Mouse (Mus musculus) forebrain, embryonic 14.5 days (tissue): Measurements from ENCODE around the gene Pola2. TPM values are rescaled to one million over a fixed set of nuclear protein-coding genes. Genes with fewer than 3 reads are reported as not detected.

Source experiments
- ATAC-seq: fragments of 200-750 bp; cut with Nextera tagmentation; 2 replicates; pipeline ENCODE4 v1.8.0; 2017; ENCODE audit warnings: mild to moderate bottlenecking, moderate library complexity
- DNase-seq: peaks from one replicate; pipeline ENCODE4 v3.0.0-alpha.2; 2015; ENCODE audit warnings: low spot score
- H3K27ac ChIP-seq: fragments of 300-500 bp; sonication (generic); 2 replicates; pipeline ENCODE4 v1.5.1; 2014; ENCODE audit warnings: low read depth, mild to moderate bottlenecking, control low read depth, low read length, moderate library complexity
- H3K27me3 ChIP-seq: fragments of 300-500 bp; sonication (generic); replicated peaks from 2 replicates; pipeline ENCODE4 v1.6.1; 2014; ENCODE audit warnings: low read length, control low read depth, mixed read lengths; ENCODE audit not compliant: control insufficient read depth, insufficient read depth
- H3K36me3 ChIP-seq: fragments of 300-500 bp; sonication (generic); 2 replicates; pipeline ENCODE4 v1.6.1; 2014; ENCODE audit warnings: low read length, control low read depth; ENCODE audit not compliant: control insufficient read depth, insufficient read depth
- H3K4me1 ChIP-seq: fragments of 300-500 bp; sonication (generic); 2 replicates; pipeline ENCODE4 v1.6.1; 2014; ENCODE audit warnings: antibody characterized with exemption, low read length, control low read depth; ENCODE audit not compliant: control insufficient read depth, insufficient read depth
- H3K4me2 ChIP-seq: fragments of 300-500 bp; sonication (generic); 2 replicates; pipeline ENCODE4 v1.6.1; 2014; ENCODE audit warnings: mild to moderate bottlenecking, control low read depth, low read length
- H3K4me3 ChIP-seq: fragments of 300-500 bp; sonication (generic); 2 replicates; pipeline ENCODE4 v1.5.1; 2014; ENCODE audit warnings: low read depth, low read length, control low read depth
- H3K9ac ChIP-seq: fragments of 300-500 bp; sonication (generic); 2 replicates; pipeline ENCODE4 v1.6.1; 2014; ENCODE audit warnings: mild to moderate bottlenecking, low read length, control low read depth, moderate library complexity
- H3K9me3 ChIP-seq: fragments of 300-500 bp; sonication (generic); replicated peaks from 2 replicates; pipeline ENCODE4 v1.6.1; 2016; ENCODE audit warnings: low read length, control low read depth, mixed read lengths; ENCODE audit not compliant: control insufficient read depth
- WGBS: fragments of 180-500 bp; shearing (Covaris S2); extraction: QIAGEN DNeasy Blood & Tissue Kit; methylation state at CpG from one replicate; pipeline ENCODE4 v1.1.7; 2014; 5-methylcytosine and 5-hydroxymethylcytosine counted together
- polyA plus RNA-seq: library from polyadenylated mRNA; unstranded; fragments of >200 nt; fragmentation: Nextera tagmentation; extraction: Ambion mirVana; gene quantifications from 2 replicates; pipeline ENCODE4 v1.2.1, GENCODE M21; 2014

Pola2 gene
- polyA plus RNA-seq, 1 experiment from 2014 or later, result 41.1 TPM

GRCm38 (mm10) chr19:5891521-5892258 is 72.3 kb downstream of the Pola2 start:
- Histone ChIP-seq H3K9ac (no peak overlapping the region), H3K27me3 (no peaks in the 10 kb centered on the region), H3K4me1 (peaks cover 16% of the 10 kb centered on the region), H3K27ac (no peak overlapping the region), H3K4me2 (no peak overlapping the region), H3K9me3 (no peaks in the 10 kb centered on the region), H3K4me3 (no peak overlapping the region), H3K36me3 (peaks cover 29% of the 10 kb centered on the region)
- ATAC-seq (no peak), DNase-seq (no peak)
- 95% methylated on average over 12 of the region's 12 CpGs for WGBS

Other genes starting within 250 kb of the Pola2 start
- gene Ehbp1l1, start 237.9 kb downstream of the Pola2 start, polyA plus RNA-seq, result 7.0 and 10.1 TPM in 2 replicates
- gene Fam89b, start 234.5 kb downstream of the Pola2 start, polyA plus RNA-seq, result 204 and 233 TPM in 2 replicates
- gene Ltbp3, start 223.3 kb downstream of the Pola2 start, polyA plus RNA-seq, result 8.5 and 10.7 TPM in 2 replicates
- gene Scyl1, start 192.8 kb downstream of the Pola2 start, polyA plus RNA-seq, result 56.1 and 67.9 TPM in 2 replicates
- gene Frmd8, start 88.9 kb downstream of the Pola2 start, polyA plus RNA-seq, result 13.1 and 16.0 TPM in 2 replicates
- 1.7 TPM in 2 replicates for gene Slc25a45, start 86.4 kb downstream of the Pola2 start, polyA plus RNA-seq
- gene Tigd3, start 70.1 kb downstream of the Pola2 start, polyA plus RNA-seq, result 7.0 and 7.1 TPM in 2 replicates
- 127 and 136 TPM in 2 replicates for gene Dpf2, start 51.2 kb downstream of the Pola2 start, polyA plus RNA-seq
- gene Cdc42ep2, start 39.4 kb downstream of the Pola2 start, polyA plus RNA-seq, result 7.9 and 9.6 TPM in 2 replicates
- not detected in 2 replicates for gene Slc22a20, start 21.9 kb upstream of the Pola2 start, polyA plus RNA-seq
- gene Capn1, start 51.7 kb upstream of the Pola2 start, polyA plus RNA-seq, result 2.4 TPM in 2 replicates
- gene Syvn1, start 82.4 kb upstream of the Pola2 start, polyA plus RNA-seq, result 17.6 and 20.2 TPM in 2 replicates
- 82.8 and 85.5 TPM in 2 replicates for gene Mrpl49, start 93.6 kb upstream of the Pola2 start, polyA plus RNA-seq
- 626 and 785 TPM in 2 replicates for gene Fau, start 93.6 kb upstream of the Pola2 start, polyA plus RNA-seq
- 38.2 and 40.5 TPM in 2 replicates for gene Znhit2, start 97.0 kb upstream of the Pola2 start, polyA plus RNA-seq
- 32.6 and 35.6 TPM in 2 replicates for gene Tm7sf2, start 104.2 kb upstream of the Pola2 start, polyA plus RNA-seq
- gene Vps51, start 113.0 kb upstream of the Pola2 start, polyA plus RNA-seq, result 59.5 and 73.9 TPM in 2 replicates
- not detected in 2 replicates for gene Tmem262, start 115.8 kb upstream of the Pola2 start, polyA plus RNA-seq
- 1.1 and 1.4 TPM in 2 replicates for gene Gm28374, start 118.1 kb upstream of the Pola2 start, polyA plus RNA-seq
- 81.1 and 87.2 TPM in 2 replicates for gene Zfpl1, start 120.8 kb upstream of the Pola2 start, polyA plus RNA-seq
- gene Cdca5, start 120.8 kb upstream of the Pola2 start, polyA plus RNA-seq, result 20.0 and 28.2 TPM in 2 replicates
- not detected in 2 replicates for gene AC131692.1, start 130.2 kb upstream of the Pola2 start, polyA plus RNA-seq
- 0.36 and 0.42 TPM in 2 replicates for gene Naaladl1, start 141.6 kb upstream of the Pola2 start, polyA plus RNA-seq
- 56.4 and 57.6 TPM in 2 replicates for gene Sac3d1, start 154.4 kb upstream of the Pola2 start, polyA plus RNA-seq
- gene Snx15, start 164.1 kb upstream of the Pola2 start, polyA plus RNA-seq, result 45.6 and 50.2 TPM in 2 replicates
- gene Batf2, start 176.8 kb upstream of the Pola2 start, polyA plus RNA-seq, result not detected in 2 replicates
- gene Arl2, start 177.3 kb upstream of the Pola2 start, polyA plus RNA-seq, result 80.3 and 90.2 TPM in 2 replicates
- gene Majin, start 220.2 kb upstream of the Pola2 start, polyA plus RNA-seq, result not detected in 2 replicates